Mouse (Mus musculus) heart, embryonic 13.5 days (tissue): ENCODE measurements around the gene Nek1. TPM values are rescaled to one million over a fixed set of nuclear protein-coding genes. Genes with fewer than 3 reads are reported as not detected.

Experiments
- ATAC-seq: fragments of 200-750 bp; cut with Nextera tagmentation; 2 replicates; pipeline ENCODE4 v1.8.0; 2017; ENCODE audit warnings: moderate TSS enrichment; ENCODE audit not compliant: insufficient number of reproducible peaks, low FRiP score, low TSS enrichment; ENCODE audit errors: extremely low read depth
- H3K27ac ChIP-seq: fragments of 300-500 bp; sonication (generic); replicated peaks from 2 replicates; pipeline ENCODE4 v1.5.1; 2015; ENCODE audit warnings: moderate library complexity, mild to moderate bottlenecking, inconsistent platforms
- H3K27me3 ChIP-seq: fragments of 300-500 bp; sonication (generic); replicated peaks from 2 replicates; pipeline ENCODE4 v1.6.1; 2015; ENCODE audit warnings: mild to moderate bottlenecking, inconsistent platforms
- H3K36me3 ChIP-seq: fragments of 300-500 bp; sonication (generic); 2 replicates; pipeline ENCODE4 v1.6.1; 2015; ENCODE audit warnings: mild to moderate bottlenecking, inconsistent platforms
- H3K4me1 ChIP-seq: fragments of 300-500 bp; sonication (generic); 2 replicates; pipeline ENCODE4 v1.6.1; 2015; ENCODE audit warnings: inconsistent platforms
- H3K4me2 ChIP-seq: fragments of 300-500 bp; sonication (generic); 2 replicates; pipeline ENCODE4 v1.6.1; 2015; ENCODE audit warnings: inconsistent platforms, mild to moderate bottlenecking, moderate library complexity
- H3K4me3 ChIP-seq: fragments of 300-500 bp; sonication (generic); 2 replicates; pipeline ENCODE4 v1.5.1; 2015; ENCODE audit warnings: moderate library complexity, mild to moderate bottlenecking, inconsistent platforms
- H3K9ac ChIP-seq: fragments of 300-500 bp; sonication (generic); 2 replicates; pipeline ENCODE4 v1.6.1; 2015; ENCODE audit warnings: inconsistent platforms, mild to moderate bottlenecking, moderate library complexity
- H3K9me3 ChIP-seq: fragments of 300-500 bp; sonication (generic); 2 replicates; pipeline ENCODE4 v1.6.1; 2016; ENCODE audit warnings: inconsistent platforms
- WGBS: fragments of 180-500 bp; shearing (Covaris S2); methylation state at CpG from one replicate; pipeline ENCODE4 v1.1.7; 2015; ENCODE audit warnings: mixed read lengths; 5-methylcytosine and 5-hydroxymethylcytosine counted together
- polyA plus RNA-seq: library from polyadenylated mRNA; unstranded; fragments of >200 nt; fragmentation: Nextera tagmentation; extraction: Ambion mirVana; gene quantifications from 2 replicates; pipeline ENCODE4 v1.2.1, GENCODE M21; 2015

Nek1 gene
- polyA plus RNA-seq, 1 experiment from 2014 or later, result 10.6 TPM

- ATAC-seq, result no peak
- 31% methylated on average over 6 of the region's 6 CpGs for WGBS
- Histone ChIP-seq H3K4me1 (peaks cover 44% of the 10 kb centered on the region), H3K9me3 (no peaks in the 10 kb centered on the region), H3K4me2 (0 out of 2 replicates have a peak overlapping the region, but pooled peaks have one; percentile 11), H3K4me3 (no peak overlapping the region), H3K27ac (peak overlapping the region; percentile 28; the same call in 1 of the 2 replicates), H3K27me3 (no peaks in the 10 kb centered on the region), H3K36me3 (no peaks in the 10 kb centered on the region), H3K9ac (0 out of 2 replicates have a peak overlapping the region, but pooled peaks have one; percentile 33)
Measured at GRCm38 (mm10) chr8:60965306-60965705, 27.7 kb upstream of the Nek1 start.

GRCm38 (mm10) chr8:60965741-60966140, 27.3 kb upstream of the Nek1 start:
- H3K9me3 ChIP-seq, result no peaks in the 10 kb centered on the region
- H3K9ac ChIP-seq, result no peak overlapping the region
- ATAC-seq, result no peak
- H3K4me2 ChIP-seq, result no peak overlapping the region
- H3K27ac ChIP-seq, result peak overlapping the region; percentile 28; the same call in 1 of the 2 replicates
- no peaks in the 10 kb centered on the region for H3K36me3 ChIP-seq
- H3K4me3 ChIP-seq, result no peak overlapping the region
- peaks cover 44% of the 10 kb centered on the region for H3K4me1 ChIP-seq
- H3K27me3 ChIP-seq, result no peaks in the 10 kb centered on the region
- 47% methylated on average over 3 of the region's 3 CpGs for WGBS

- no peak for ATAC-seq
- Histone ChIP-seq H3K4me1 (peaks cover 54% of the 10 kb centered on the region), H3K9ac (no peak overlapping the region), H3K27ac (no peak overlapping the region), H3K4me3 (no peak overlapping the region), H3K27me3 (no peaks in the 10 kb centered on the region), H3K9me3 (no peaks in the 10 kb centered on the region), H3K36me3 (no peaks in the 10 kb centered on the region), H3K4me2 (no peak overlapping the region)
- WGBS, result 33% methylated on average over 2 of the region's 2 CpGs
Measured at GRCm38 (mm10) chr8:60969091-60969490, 23.9 kb upstream of the Nek1 start.

GRCm38 (mm10) chr8:60971808-60972207, 21.2 kb upstream of the Nek1 start:
- Histone ChIP-seq H3K9me3 (no peaks in the 10 kb centered on the region), H3K4me2 (no peak overlapping the region), H3K27me3 (no peaks in the 10 kb centered on the region), H3K9ac (no peak overlapping the region), H3K27ac (no peak overlapping the region), H3K4me3 (no peak overlapping the region), H3K4me1 (peaks cover 36% of the 10 kb centered on the region), H3K36me3 (no peaks in the 10 kb centered on the region)
- WGBS, result 52% methylated on average over 4 of the region's 4 CpGs
- no peak for ATAC-seq

GRCm38 (mm10) chr8:60973448-60973847, 19.5 kb upstream of the Nek1 start:
- Histone ChIP-seq H3K36me3 (no peaks in the 10 kb centered on the region), H3K27me3 (no peaks in the 10 kb centered on the region), H3K4me1 (peaks cover 36% of the 10 kb centered on the region), H3K27ac (no peak overlapping the region), H3K4me3 (no peak overlapping the region), H3K9me3 (no peaks in the 10 kb centered on the region), H3K4me2 (no peak overlapping the region; the same call in 1 of the 2 replicates), H3K9ac (peak overlapping the region; percentile 14; the same call in 1 of the 2 replicates)
- ATAC-seq, result no peak
- WGBS, result 44% methylated on average over 2 of the region's 2 CpGs

- H3K27me3 ChIP-seq, result no peaks in the 10 kb centered on the region
- no peak overlapping the region for H3K4me2 ChIP-seq
- H3K9me3 ChIP-seq, result no peaks in the 10 kb centered on the region
- H3K27ac ChIP-seq, result no peak overlapping the region
- H3K9ac ChIP-seq, result no peak overlapping the region
- H3K36me3 ChIP-seq, result no peaks in the 10 kb centered on the region
- 58% methylated on average over 2 of the region's 2 CpGs for WGBS
- H3K4me1 ChIP-seq, result peaks cover 35% of the 10 kb centered on the region
- H3K4me3 ChIP-seq, result no peak overlapping the region
- ATAC-seq, result no peak
Measured at GRCm38 (mm10) chr8:60974837-60975236, 18.2 kb upstream of the Nek1 start.

- no peak overlapping the region for H3K4me3 ChIP-seq
- peak overlapping the region; percentile 18; the same call in 1 of the 2 replicates for H3K4me2 ChIP-seq
- peaks cover 38% of the 10 kb centered on the region for H3K4me1 ChIP-seq
- H3K27me3 ChIP-seq, result no peaks in the 10 kb centered on the region
- no peak for ATAC-seq
- no peaks in the 10 kb centered on the region for H3K36me3 ChIP-seq
- H3K27ac ChIP-seq, result no peak overlapping the region
- no peak overlapping the region for H3K9ac ChIP-seq
- no peaks in the 10 kb centered on the region for H3K9me3 ChIP-seq
- 88% methylated on average over 9 of the region's 9 CpGs for WGBS
Measured at GRCm38 (mm10) chr8:60976818-60977217, 16.2 kb upstream of the Nek1 start.

- H3K27me3 ChIP-seq, result no peaks in the 10 kb centered on the region
- no peak overlapping the region for H3K4me2 ChIP-seq
- H3K4me1 ChIP-seq, result peaks cover 27% of the 10 kb centered on the region
- no peak overlapping the region for H3K9ac ChIP-seq
- ATAC-seq, result no peak
- H3K36me3 ChIP-seq, result no peaks in the 10 kb centered on the region
- 80% methylated on average over 5 of the region's 5 CpGs for WGBS
- no peak overlapping the region for H3K27ac ChIP-seq
- H3K4me3 ChIP-seq, result no peak overlapping the region
- H3K9me3 ChIP-seq, result no peaks in the 10 kb centered on the region
Measured at GRCm38 (mm10) chr8:60978496-60978895, 14.5 kb upstream of the Nek1 start.

GRCm38 (mm10) chr8:60981388-60981787, 11.6 kb upstream of the Nek1 start:
- ATAC-seq, result no peak
- Histone ChIP-seq H3K4me1 (peaks cover 27% of the 10 kb centered on the region), H3K4me2 (peak overlapping the region; percentile 94), H3K9ac (peak overlapping the region; percentile 89), H3K27me3 (no peaks in the 10 kb centered on the region), H3K36me3 (no peaks in the 10 kb centered on the region), H3K4me3 (peak overlapping the region; percentile 76), H3K9me3 (no peaks in the 10 kb centered on the region), H3K27ac (no peak overlapping the region)
- WGBS, result 13% methylated on average over 1 of the region's 1 CpGs

GRCm38 (mm10) chr8:60982701-60983687, 10.0 kb upstream of the Nek1 start, which contains the start of gene Clcn3:
TSS of gene Clcn3 (minus strand) at chr8:60983300.
- Histone ChIP-seq H3K36me3 (no peaks in the 10 kb centered on the region), H3K27ac (peak within 1 kb of the TSS; percentile 83), H3K9me3 (no peaks in the 10 kb centered on the region), H3K9ac (peak within 1 kb of the TSS; percentile 89), H3K27me3 (no peaks in the 10 kb centered on the region), H3K4me2 (peak within 1 kb of the TSS; percentile 94), H3K4me1 (peaks cover 27% of the 10 kb centered on the region), H3K4me3 (peak within 1 kb of the TSS; percentile 76)
- peak; percentile 100 for ATAC-seq
- WGBS, result under 1% methylated on average over 101 of the region's 101 CpGs

GRCm38 (mm10) chr8:60983688-60984079, 9.3 kb upstream of the Nek1 start:
- H3K9me3 ChIP-seq, result no peaks in the 10 kb centered on the region
- H3K4me1 ChIP-seq, result peaks cover 25% of the 10 kb centered on the region
- H3K36me3 ChIP-seq, result no peaks in the 10 kb centered on the region
- 12% methylated on average over 9 of the region's 9 CpGs for WGBS
- H3K9ac ChIP-seq, result peak overlapping the region; percentile 83
- peak overlapping the region; percentile 76 for H3K4me3 ChIP-seq
- H3K4me2 ChIP-seq, result peak overlapping the region; percentile 94
- peak; percentile 33 for ATAC-seq
- peak overlapping the region; percentile 83 for H3K27ac ChIP-seq
- no peaks in the 10 kb centered on the region for H3K27me3 ChIP-seq
